Mouse (Mus musculus) erythroblast, embryonic 14.5 days (primary cell): Measurements from ENCODE around the gene March7.

Experiments used
- GATA1 ChIP-seq: IDR thresholded peaks from 2 replicates; pipeline ENCODE4 v1.6.1; 2012; ENCODE audit warnings: low read length, inconsistent platforms, mixed read lengths
- TAL1 ChIP-seq: IDR thresholded peaks from 3 replicates; pipeline ENCODE4 v1.6.1; 2012; ENCODE audit warnings: low read length, inconsistent platforms, mixed read lengths

DNA sequence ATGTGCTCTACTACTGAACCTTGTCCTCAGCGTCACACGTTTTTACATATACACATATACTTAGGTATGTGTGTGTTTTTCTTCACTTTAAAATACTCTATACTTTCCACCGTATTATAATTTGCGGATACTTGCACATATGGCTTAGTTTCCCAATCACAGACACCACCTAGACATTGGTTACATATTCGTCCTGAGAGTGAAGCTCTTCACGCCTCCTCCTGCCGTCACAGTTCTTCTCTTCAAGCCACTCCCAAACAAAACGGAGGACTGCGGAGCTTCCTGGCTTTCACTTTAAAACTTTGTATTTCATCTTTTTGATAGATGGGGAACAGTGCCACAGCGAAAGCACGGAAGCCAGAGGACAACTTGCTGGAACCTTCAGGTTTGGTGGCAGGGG is 44.0 kb upstream of the March7 start:
- TF ChIP-seq GATA1 = no peak
- no peak for TF ChIP-seq TAL1
